Mouse (Mus musculus) bone marrow, adult 2 months (tissue): Measurements from ENCODE around the gene Gp1ba. TPM values are rescaled to one million over a fixed set of nuclear protein-coding genes. Genes with fewer than 3 reads are reported as not detected.

Experiments
- H3K27ac ChIP-seq: fragments of 200-500 bp; 2 replicates; pipeline ENCODE4 v1.5.1; 2012; ENCODE audit warnings: low read depth, mild to moderate bottlenecking, control low read depth, inconsistent platforms, low read length; ENCODE audit not compliant: control insufficient read depth, poor library complexity, insufficient read depth
- H3K4me1 ChIP-seq: fragments of 200-500 bp; 2 replicates; pipeline ENCODE4 v1.6.1; 2011; ENCODE audit warnings: low read length; ENCODE audit not compliant: control insufficient read depth, insufficient read depth
- H3K4me3 ChIP-seq: fragments of 200-500 bp; replicated peaks from 2 replicates; pipeline ENCODE3; 2011; ENCODE audit warnings: mild to moderate bottlenecking, low read depth, low read length, control low read depth; ENCODE audit not compliant: control insufficient read depth
- CTCF ChIP-seq: fragments of 200-500 bp; IDR thresholded peaks from 2 replicates; pipeline ENCODE4 v1.5.1; 2011; ENCODE audit warnings: low read length, control low read depth; ENCODE audit not compliant: control insufficient read depth, insufficient read depth
- POLR2A ChIP-seq: fragments of 200-500 bp; IDR thresholded peaks from 2 replicates; pipeline ENCODE4 v1.6.1; 2011; ENCODE audit warnings: low read depth, mild to moderate bottlenecking, control low read depth, low read length, borderline replicate concordance; ENCODE audit not compliant: control insufficient read depth
- WGBS: fragments of 180-500 bp; shearing (Covaris S2); methylation state at CpG from one replicate; pipeline ENCODE4 v1.1.7; 2018; 5-methylcytosine and 5-hydroxymethylcytosine counted together
- polyA plus RNA-seq: library from polyadenylated mRNA; stranded (reverse); fragments of >200 nt; gene quantifications from 2 replicates; pipeline ENCODE4 v1.2.4, GENCODE M21; 2011; ENCODE audit warnings: low replicate concordance; ENCODE audit not compliant: missing spikeins, insufficient read depth, insufficient read length

Gp1ba gene
- polyA plus RNA-seq, 1 experiment, result 28.3 TPM

GRCm38 (mm10) chr11:70621972-70622814 is 16.7 kb upstream of the Gp1ba start:
- TF ChIP-seq CTCF, result no peak
- TF ChIP-seq POLR2A, result no peak
- H3K4me3 ChIP-seq, result no peak overlapping the region
- H3K4me1 ChIP-seq, result no peaks in the 10 kb centered on the region; the same call in 1 of the 2 replicates
- H3K27ac ChIP-seq, result no peak overlapping the region
- 70% methylated on average over 7 of the region's 7 CpGs for WGBS

DNA sequence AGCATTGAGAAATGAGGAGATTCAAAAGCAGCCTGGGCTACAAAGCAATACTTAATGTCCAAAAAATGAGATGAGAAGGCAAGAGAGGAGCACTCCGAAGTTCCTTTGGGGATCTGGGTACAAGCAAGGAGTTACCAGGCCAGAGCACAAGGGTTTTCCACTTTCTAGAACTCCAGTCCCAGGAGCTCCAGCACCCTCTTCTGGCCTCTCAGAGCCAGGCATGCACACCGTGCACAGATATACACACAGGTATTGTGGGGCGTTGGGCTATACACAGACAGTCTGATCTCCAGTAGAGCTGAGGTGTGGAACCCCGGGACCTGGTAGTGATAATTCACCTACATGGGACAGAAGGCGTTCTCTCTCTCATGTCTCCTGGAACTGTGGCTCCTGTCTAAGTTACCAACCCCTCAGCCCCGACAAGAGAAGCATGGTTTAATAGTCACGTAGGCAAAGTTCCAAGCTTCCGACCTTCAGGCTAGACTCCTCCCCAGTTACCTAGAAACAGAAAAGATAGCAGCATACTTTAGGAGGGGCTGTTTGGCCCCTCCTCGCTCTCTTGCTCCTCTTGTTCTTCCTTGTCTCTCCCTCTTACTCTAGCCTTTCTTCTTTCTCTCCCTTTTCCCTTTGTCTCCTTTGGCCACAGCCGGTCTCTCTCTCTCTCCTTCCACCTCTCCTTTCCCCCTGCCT is 15.7 kb upstream of the Gp1ba start:
- 82% methylated on average over 10 of the region's 10 CpGs for WGBS
- Histone ChIP-seq H3K27ac (no peak overlapping the region), H3K4me1 (no peaks in the 10 kb centered on the region; the same call in 1 of the 2 replicates), H3K4me3 (no peak overlapping the region)
- no peak for TF ChIP-seq POLR2A
- peak; percentile 21; the same call in 1 of the 2 replicates for TF ChIP-seq CTCF

- 29% methylated on average over 4 of the region's 4 CpGs for WGBS
- Histone ChIP-seq H3K4me1 (no peaks in the 10 kb centered on the region; the same call in 1 of the 2 replicates), H3K4me3 (no peak overlapping the region), H3K27ac (no peak overlapping the region)
- TF ChIP-seq CTCF (peak; percentile 70), POLR2A (no peak)
Observed at GRCm38 (mm10) chr11:70625473-70625872, 13.4 kb upstream of the Gp1ba start.

DNA sequence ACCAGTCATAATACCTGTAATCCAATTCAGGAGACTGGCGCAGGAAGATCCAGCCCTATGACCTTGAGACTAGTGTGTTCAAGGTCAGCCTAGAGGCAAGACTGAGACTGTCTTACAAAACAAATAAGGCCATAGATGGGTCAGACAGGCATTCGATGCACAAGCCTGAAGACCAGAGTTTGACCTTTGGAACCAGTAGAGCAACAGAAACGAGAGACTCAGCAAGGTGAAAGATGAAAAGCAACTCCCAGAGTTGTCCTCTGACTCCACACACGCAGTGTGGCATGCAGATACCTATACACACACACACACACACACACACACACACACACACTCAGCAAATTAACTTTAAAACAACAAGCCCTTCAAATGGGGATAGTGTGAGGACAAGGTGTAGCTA is 12.0 kb upstream of the Gp1ba start:
- Histone ChIP-seq H3K4me3 (no peak overlapping the region), H3K4me1 (no peaks in the 10 kb centered on the region; the same call in 1 of the 2 replicates), H3K27ac (no peak overlapping the region)
- no peak for TF ChIP-seq CTCF
- no peak for TF ChIP-seq POLR2A
- 69% methylated on average over 4 of the region's 4 CpGs for WGBS

GRCm38 (mm10) chr11:70628431-70628830 is 10.5 kb upstream of the Gp1ba start:
- WGBS, result 61% methylated on average over 2 of the region's 2 CpGs
- Histone ChIP-seq H3K4me3 (no peak overlapping the region), H3K27ac (no peak overlapping the region), H3K4me1 (no peaks in the 10 kb centered on the region)
- no peak for TF ChIP-seq CTCF
- TF ChIP-seq POLR2A, result no peak

DNA sequence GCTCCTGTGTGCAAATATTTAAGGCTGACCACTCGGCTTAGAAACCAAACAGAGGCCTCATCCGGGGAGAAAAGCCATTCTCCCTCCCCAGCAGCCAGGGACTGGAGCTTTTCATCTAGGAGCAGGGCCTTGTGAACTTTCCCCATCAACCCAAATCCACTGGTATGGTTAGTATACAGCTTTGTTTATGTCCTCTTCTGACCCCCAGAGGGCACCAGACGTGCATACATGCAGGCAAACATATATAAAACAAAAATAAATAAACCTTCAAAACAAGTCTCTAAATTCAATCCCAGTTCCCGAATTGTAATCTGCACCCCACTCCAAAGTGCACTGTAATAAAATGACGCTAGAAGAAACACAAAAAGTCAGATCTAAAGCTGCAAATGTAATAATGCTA is 9.4 kb upstream of the Gp1ba start:
- H3K4me1 ChIP-seq, result no peaks in the 10 kb centered on the region
- no peak overlapping the region for H3K4me3 ChIP-seq
- 46% methylated on average over 5 of the region's 5 CpGs for WGBS
- no peak overlapping the region for H3K27ac ChIP-seq
- TF ChIP-seq CTCF, result peak; percentile 42
- TF ChIP-seq POLR2A, result no peak

DNA sequence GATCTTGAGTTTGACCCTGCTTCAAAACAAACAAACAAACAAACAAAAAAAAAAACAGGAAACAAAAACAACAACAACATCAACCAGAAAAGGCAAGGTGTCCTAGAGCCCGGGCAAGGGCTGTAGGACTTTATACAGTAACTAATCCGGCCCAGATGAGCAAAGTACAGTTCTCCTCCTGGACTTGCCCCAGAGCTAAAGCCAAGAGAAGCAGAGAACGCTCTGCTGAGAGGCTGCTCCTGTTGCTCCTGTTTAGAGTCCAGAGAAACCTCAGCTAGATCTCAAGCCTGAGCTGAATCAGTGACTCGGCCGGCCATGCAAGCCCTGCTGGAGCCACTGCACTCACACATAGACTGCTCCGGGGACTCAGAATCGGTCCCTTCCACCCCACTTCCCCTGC is 8.8 kb upstream of the Gp1ba start:
- TF ChIP-seq CTCF (no peak), POLR2A (no peak)
- Histone ChIP-seq H3K27ac (no peak overlapping the region), H3K4me1 (no peaks in the 10 kb centered on the region), H3K4me3 (no peak overlapping the region)
- 40% methylated on average over 7 of the region's 7 CpGs for WGBS

DNA sequence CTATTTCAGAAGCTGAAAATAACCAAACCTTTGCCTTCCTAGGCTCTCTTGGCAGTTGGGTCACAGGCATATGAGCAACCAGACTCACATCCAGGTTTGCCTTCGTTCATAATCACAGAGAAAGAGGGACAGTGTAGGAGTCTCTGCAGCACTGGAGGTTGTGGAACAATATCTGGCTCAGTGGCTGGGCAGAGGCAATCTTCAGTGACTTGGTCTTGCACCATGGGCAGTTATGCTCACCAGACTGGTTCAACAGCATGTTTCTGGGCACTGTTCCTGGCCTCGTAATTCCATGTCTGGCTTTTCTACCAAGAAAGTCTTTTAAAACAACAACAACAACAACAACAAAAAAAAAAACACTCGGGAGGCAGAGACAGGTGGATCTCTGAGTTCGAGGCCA is 3.3 kb upstream of the Gp1ba start:
- no peak overlapping the region for H3K4me3 ChIP-seq
- WGBS, result 78% methylated on average over 4 of the region's 4 CpGs

More for the DNA sequence above, 3.3 kb upstream of the Gp1ba start:
- no peak overlapping the region for H3K27ac ChIP-seq
- peaks cover 2% of the 10 kb centered on the region; the same call in 1 of the 2 replicates for H3K4me1 ChIP-seq
- TF ChIP-seq CTCF (no peak), POLR2A (no peak)
